Mouse (Mus musculus) spleen, embryonic (tissue): Measurements from ENCODE around the gene Dock10.

Experiments used
- CTCF ChIA-PET: fragments of 350-600 bp; sonication (Branson Sonifier 250); formaldehyde crosslinking; loops from one replicate; lab custom pipeline; 2022; lab: Charles Lee

The Dock10 gene

GRCm38 (mm10) chr1:80624552-80624951, 133.8 kb downstream of the Dock10 start:
- CTCF ChIA-PET, result interaction anchor here (0.5 kb wide), 1 partner anchor 48 kb away, joined by 3 read pairs; no protein-coding TSS in a partner anchor

GRCm38 (mm10) chr1:80622646-80623045, 135.7 kb downstream of the Dock10 start:
- CTCF ChIA-PET, result no interaction called here

GRCm38 (mm10) chr1:80619100-80619499, 139.2 kb downstream of the Dock10 start:
- CTCF ChIA-PET, result no interaction called here

GRCm38 (mm10) chr1:80616671-80617070, 141.7 kb downstream of the Dock10 start:
- CTCF ChIA-PET, result no interaction called here

- CTCF ChIA-PET, result no interaction called here
Observed at GRCm38 (mm10) chr1:80614750-80615149, 143.6 kb downstream of the Dock10 start.

GRCm38 (mm10) chr1:80613395-80614011, 144.8 kb downstream of the Dock10 start:
- CTCF ChIA-PET, result no interaction called here

GRCm38 (mm10) chr1:80607546-80607945, 150.8 kb downstream of the Dock10 start:
- CTCF ChIA-PET, result no interaction called here

- CTCF ChIA-PET, result no interaction called here
Observed at GRCm38 (mm10) chr1:80606131-80606754, 152.1 kb downstream of the Dock10 start.

- CTCF ChIA-PET, result no interaction called here
Observed at GRCm38 (mm10) chr1:80604332-80604731, 154.0 kb downstream of the Dock10 start.

GRCm38 (mm10) chr1:80603081-80603480, 155.2 kb downstream of the Dock10 start:
- CTCF ChIA-PET, result no interaction called here

GRCm38 (mm10) chr1:80583281-80583680, 175.0 kb downstream of the Dock10 start:
- CTCF ChIA-PET, result interaction anchor here (0.6 kb wide), 1 partner anchor 124 kb away, joined by 3 read pairs; no protein-coding TSS in a partner anchor

- CTCF ChIA-PET, result no interaction called here
Observed at GRCm38 (mm10) chr1:80582186-80582585, 176.1 kb downstream of the Dock10 start.

- CTCF ChIA-PET, result interaction anchor here (0.6 to 1.1 kb wide), 4 partner anchors 11 to 390 kb away, joined by 3 to 6 read pairs (median 4); no protein-coding TSS in a partner anchor
Observed at GRCm38 (mm10) chr1:80576898-80577297, 181.4 kb downstream of the Dock10 start.

GRCm38 (mm10) chr1:80556446-80556845, 201.9 kb downstream of the Dock10 start:
- CTCF ChIA-PET, result no interaction called here

GRCm38 (mm10) chr1:80541522-80541921, 216.8 kb downstream of the Dock10 start:
- CTCF ChIA-PET, result no interaction called here

GRCm38 (mm10) chr1:80522197-80522596, 236.1 kb downstream of the Dock10 start:
- CTCF ChIA-PET, result no interaction called here

- CTCF ChIA-PET, result interaction anchor here (1.0 kb wide), 1 partner anchor 340 kb away, joined by 4 read pairs; no protein-coding TSS in a partner anchor
Observed at GRCm38 (mm10) chr1:80520456-80520855, 237.9 kb downstream of the Dock10 start.

GRCm38 (mm10) chr1:80519893-80520292, 238.4 kb downstream of the Dock10 start:
- CTCF ChIA-PET, result interaction anchor here (0.5 kb wide), 1 partner anchor 111 kb away, joined by 12 read pairs; no protein-coding TSS in a partner anchor

GRCm38 (mm10) chr1:80515836-80516235, 242.5 kb downstream of the Dock10 start:
- CTCF ChIA-PET, result interaction anchor here (1.3 kb wide), 1 partner anchor 335 kb away, joined by 6 read pairs; no protein-coding TSS in a partner anchor

GRCm38 (mm10) chr1:80512210-80512948, 245.9 kb downstream of the Dock10 start:
- CTCF ChIA-PET, result no interaction called here

GRCm38 (mm10) chr1:80504757-80505156, 253.6 kb downstream of the Dock10 start:
- CTCF ChIA-PET, result no interaction called here

- CTCF ChIA-PET, result no interaction called here
Observed at GRCm38 (mm10) chr1:80504081-80504480, 254.2 kb downstream of the Dock10 start.
